Mouse (Mus musculus): ENCODE measurements around the gene Il10ra.

DNA sequence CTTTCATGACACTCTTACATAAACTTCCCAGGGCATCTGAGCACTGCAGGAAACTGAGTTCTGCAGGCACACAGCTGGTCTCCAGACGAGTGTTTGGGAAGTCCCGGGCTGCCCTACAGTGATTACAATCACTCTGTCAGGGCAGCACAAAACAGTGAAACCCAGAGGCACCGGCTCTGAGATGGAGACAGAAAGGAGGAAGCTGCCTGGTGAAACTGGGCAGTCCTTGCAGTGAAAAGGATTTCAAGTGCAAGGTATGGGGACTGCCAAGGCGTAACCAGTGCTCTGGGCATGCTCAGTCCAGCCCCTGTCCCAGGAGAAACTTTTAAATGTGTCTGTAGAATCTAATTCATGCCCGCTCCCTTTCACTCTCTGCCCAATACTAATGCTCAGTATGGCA is 3.3 kb upstream of the Il10ra start:
- TF ChIP-seq CTCF (IDR thresholded peaks at IDR 0.05; ENCODE audit: borderline replicate concordance, extremely low read depth, insufficient read depth, insufficient read length) (no peak), POLR2A (IDR thresholded peaks at IDR 0.05; ENCODE audit: borderline replicate concordance, extremely low read depth, insufficient read depth, insufficient read length, poor library complexity, severe bottlenecking) (no peak)
